ENCODE assay signal across 8 mouse cellular contexts in genomic region chr8:57511316-57512118, GRCm38 (mm10). TPM values are rescaled to one million over a fixed set of nuclear protein-coding genes. Genes with fewer than 3 reads are reported as not detected.
DNase-seq lines count a peak whose midpoint lies in the region; ATAC-seq and TF ChIP-seq lines count a peak whose summit lies in the region.

TSS of gene Hmgb2 (plus strand) at chr8:57511907.

- no peak for TF ChIP-seq CTCF in CH12.LX (conservative IDR thresholded peaks at IDR 0.05 in 1 of 2, IDR thresholded peaks at IDR 0.05 in 1 of 2; ENCODE audit: low read depth in 2 of 2, low read length in 2 of 2)

- no peaks in the 10 kb centered on the region for H3K9me3 ChIP-seq in CH12.LX (replicated peaks; ENCODE audit: low read length)
- H3K9me3 ChIP-seq in forebrain, embryonic 11.5 days (ENCODE audit: control insufficient read depth, low read length): no peaks in the 10 kb centered on the region
- H3K9me3 ChIP-seq in heart, embryonic 16.5 days (replicated peaks; ENCODE audit: control insufficient read depth, low read length): no peaks in the 10 kb centered on the region
- H3K9me3 ChIP-seq in liver, embryonic 15.5 days (replicated peaks): no peaks in the 10 kb centered on the region
- no peaks in the 10 kb centered on the region for H3K9me3 ChIP-seq in neural tube, embryonic 12.5 days

- in situ Hi-C loops in CH12.LX (cut with MboI; ENCODE audit: low pct_ligation_motif_present, low pct_unique_long_range_greater_than_20kb, low sequenced_read_pairs): no loop called here

- peaks cover 23% of the 10 kb centered on the region for H3K79me2 ChIP-seq in CH12.LX (replicated peaks; ENCODE audit: control insufficient read depth, extremely low read depth, insufficient read depth, poor library complexity, severe bottlenecking)

- H3K9ac ChIP-seq in CH12.LX (ENCODE audit: insufficient read depth, low read depth): peak within 1 kb of the TSS; percentile 100
- peak within 1 kb of the TSS; percentile 100 for H3K9ac ChIP-seq in forebrain, embryonic 11.5 days (ENCODE audit: low read length)
- peak within 1 kb of the TSS; percentile 100 for H3K9ac ChIP-seq in heart, embryonic 16.5 days (ENCODE audit: low read length)
- peak within 1 kb of the TSS; percentile 99 for H3K9ac ChIP-seq in liver, embryonic 15.5 days
- H3K9ac ChIP-seq in neural tube, embryonic 12.5 days: peak within 1 kb of the TSS; percentile 96

- peak within 1 kb of the TSS; percentile 88 to 90 (median 88) for H3K4me3 ChIP-seq in CH12.LX (replicated peaks in 1 of 3; ENCODE audit: low read depth in 2 of 3, low read length in 2 of 3, poor library complexity in 1 of 3)
- H3K4me3 ChIP-seq in forebrain, embryonic 11.5 days (ENCODE audit: low read depth, low read length): peak within 1 kb of the TSS; percentile 98
- H3K4me3 ChIP-seq in heart, embryonic 16.5 days (ENCODE audit: low read length): peak within 1 kb of the TSS; percentile 97
- H3K4me3 ChIP-seq in liver, embryonic 15.5 days (replicated peaks): peak within 1 kb of the TSS; percentile 95
- peak within 1 kb of the TSS; percentile 81 for H3K4me3 ChIP-seq in neural tube, embryonic 12.5 days

- DNase-seq in CH12.LX (ENCODE audit: extremely low read depth): peak; percentile 99
- peak; percentile 99 for DNase-seq in c-Kit-positive CD71-positive TER-119-negative erythroid progenitor cells, embryonic 14.5 days (ENCODE audit: low read depth)
- DNase-seq in forebrain, embryonic 11.5 days (ENCODE audit: low spot score): peak; percentile 100
- peak; percentile 100 for DNase-seq in kidney, postnatal 36 days
- DNase-seq in telencephalon, adult 2 months (ENCODE audit: low read depth, low spot score): peak; percentile 99

- ATAC-seq in forebrain, embryonic 11.5 days (replicated peaks; ENCODE audit: low FRiP score): peak; percentile 100
- peak; percentile 99 for ATAC-seq in heart, embryonic 16.5 days (replicated peaks; ENCODE audit: extremely low read depth, insufficient read depth, low FRiP score)
- ATAC-seq in liver, embryonic 15.5 days (ENCODE audit: insufficient read depth): peak; percentile 99
- ATAC-seq in neural tube, embryonic 12.5 days (ENCODE audit: low FRiP score, low read depth): peak; percentile 100

- peak within 1 kb of the TSS; percentile 85 for H3K27ac ChIP-seq in CH12.LX (ENCODE audit: insufficient read depth, low read depth)
- peak within 1 kb of the TSS; percentile 100 for H3K27ac ChIP-seq in forebrain, embryonic 11.5 days (ENCODE audit: low read depth, low read length)
- peak within 1 kb of the TSS; percentile 100 for H3K27ac ChIP-seq in heart, embryonic 16.5 days (ENCODE audit: low read length)
- peak within 1 kb of the TSS; percentile 100 for H3K27ac ChIP-seq in liver, embryonic 15.5 days (replicated peaks)
- H3K27ac ChIP-seq in neural tube, embryonic 12.5 days: peak within 1 kb of the TSS; percentile 99

- H3K36me3 ChIP-seq in CH12.LX (replicated peaks in 1 of 2; ENCODE audit: control insufficient read depth in 1 of 2, insufficient read depth in 1 of 2, low read length in 1 of 2): peaks cover 21 to 31% of the 10 kb centered on the region in 2 experiments
- H3K36me3 ChIP-seq in forebrain, embryonic 11.5 days (ENCODE audit: control insufficient read depth, insufficient read depth, low read length): peaks cover 5% of the 10 kb centered on the region; the same call in 1 of the 2 replicates
- H3K36me3 ChIP-seq in heart, embryonic 16.5 days (ENCODE audit: control insufficient read depth, insufficient read depth): peaks cover 7% of the 10 kb centered on the region
- peaks cover 33% of the 10 kb centered on the region for H3K36me3 ChIP-seq in liver, embryonic 15.5 days (replicated peaks)
- no peaks in the 10 kb centered on the region for H3K36me3 ChIP-seq in neural tube, embryonic 12.5 days

- no peak for TF ChIP-seq EP300 in CH12.LX (IDR thresholded peaks at IDR 0.05; ENCODE audit: low read length)

- peak within 1 kb of the TSS; percentile 91 for H3K4me2 ChIP-seq in CH12.LX (ENCODE audit: insufficient read depth, low read depth, poor library complexity, severe bottlenecking)
- H3K4me2 ChIP-seq in forebrain, embryonic 11.5 days (ENCODE audit: low read depth, low read length, severe bottlenecking): peak within 1 kb of the TSS; percentile 84
- H3K4me2 ChIP-seq in heart, embryonic 16.5 days (ENCODE audit: low read depth, low read length): peak within 1 kb of the TSS; percentile 81
- peak within 1 kb of the TSS; percentile 92 for H3K4me2 ChIP-seq in liver, embryonic 15.5 days
- peak within 1 kb of the TSS; percentile 96 for H3K4me2 ChIP-seq in neural tube, embryonic 12.5 days (replicated peaks)

- H3K27me3 ChIP-seq in CH12.LX (replicated peaks): no peaks in the 10 kb centered on the region
- H3K27me3 ChIP-seq in forebrain, embryonic 11.5 days (ENCODE audit: control insufficient read depth, insufficient read depth, low read length): no peaks in the 10 kb centered on the region
- H3K27me3 ChIP-seq in heart, embryonic 16.5 days (ENCODE audit: control insufficient read depth, insufficient read depth, low read length): no peaks in the 10 kb centered on the region
- H3K27me3 ChIP-seq in liver, embryonic 15.5 days: no peaks in the 10 kb centered on the region
- H3K27me3 ChIP-seq in neural tube, embryonic 12.5 days (replicated peaks): no peaks in the 10 kb centered on the region

- TF ChIP-seq POLR2A in CH12.LX (IDR thresholded peaks at IDR 0.05; ENCODE audit: low read depth, low read length): peak; percentile 88

- H3K4me1 ChIP-seq in CH12.LX (ENCODE audit: control insufficient read depth in 1 of 2, insufficient read depth in 2 of 2): peaks cover 2 to 16% of the 10 kb centered on the region in 2 experiments; a peak in 2 of 4 replicates
- H3K4me1 ChIP-seq in forebrain, embryonic 11.5 days (replicated peaks; ENCODE audit: control insufficient read depth, insufficient read depth, low read length): peaks cover 3% of the 10 kb centered on the region; the same call in 1 of the 2 replicates
- H3K4me1 ChIP-seq in heart, embryonic 16.5 days (ENCODE audit: control insufficient read depth, insufficient read depth, low read length): peaks cover 8% of the 10 kb centered on the region
- H3K4me1 ChIP-seq in liver, embryonic 15.5 days (replicated peaks): peaks cover 33% of the 10 kb centered on the region
- 0 out of 2 replicates have a peak, but pooled peaks cover 2% of the 10 kb centered on the region for H3K4me1 ChIP-seq in neural tube, embryonic 12.5 days

- TF ChIP-seq RAD21 in CH12.LX (IDR thresholded peaks at IDR 0.05; ENCODE audit: low read depth, low read length): no peak

- WGBS in forebrain, embryonic 11.5 days: 0% methylated on average over 63 of the region's 63 CpGs
- under 1% methylated on average over 63 of the region's 63 CpGs for WGBS in heart, embryonic 16.5 days
- under 1% methylated on average over 63 of the region's 63 CpGs for WGBS in liver, embryonic 15.5 days (ENCODE audit: insufficient replicate concordance)
- WGBS in neural tube, embryonic 12.5 days: under 1% methylated on average over 63 of the region's 63 CpGs

- dilution Hi-C loops in CH12.LX (cut with MboI; ENCODE audit: extremely low pct_ligation_motif_present, extremely low pct_unique_long_range_greater_than_20kb, low sequenced_read_pairs): no loop called here

TF ChIP-seq in CH12.LX, 34 proteins besides CTCF, POLR2A, EP300 and RAD21:
- TF ChIP-seq ELF1 (IDR thresholded peaks at IDR 0.05; ENCODE audit: low read depth, low read length): peak; percentile 51
- no peak for TF ChIP-seq GABPA (IDR thresholded peaks at IDR 0.05; ENCODE audit: insufficient replicate concordance, low read depth, low read length)
- TF ChIP-seq MAFK (IDR thresholded peaks at IDR 0.05; ENCODE audit: insufficient replicate concordance, low read length): no peak
- peak; percentile 39; the same call in 1 of the 2 replicates for TF ChIP-seq MEF2A (IDR thresholded peaks at IDR 0.05; ENCODE audit: borderline replicate concordance, low read depth, low read length)
- TF ChIP-seq HCFC1 (IDR thresholded peaks at IDR 0.05; ENCODE audit: low read depth, low read length): peak; percentile 66; the same call in 1 of the 2 replicates
- TF ChIP-seq TBP (conservative IDR thresholded peaks at IDR 0.05; ENCODE audit: low read depth, low read length): peak; percentile 70
- peak; percentile 90 for TF ChIP-seq NELFE (IDR thresholded peaks at IDR 0.05; ENCODE audit: low read depth, low read length)
- TF ChIP-seq SMC3 (IDR thresholded peaks at IDR 0.05; ENCODE audit: low read depth, low read length): no peak
- TF ChIP-seq E2F4 (IDR thresholded peaks at IDR 0.05; ENCODE audit: insufficient replicate concordance, low read depth, low read length): peak; percentile 96
- TF ChIP-seq POLR2AphosphoS2 (IDR thresholded peaks at IDR 0.05; ENCODE audit: low read depth, low read length): peak; percentile 88; the same call in 1 of the 2 replicates
- TF ChIP-seq CHD2 (IDR thresholded peaks at IDR 0.05; ENCODE audit: low read length): peak; percentile 73
- peak; percentile 77; the same call in 1 of the 2 replicates for TF ChIP-seq MXI1 (IDR thresholded peaks at IDR 0.05; ENCODE audit: low read depth, low read length)
- peak; percentile 57; the same call in 1 of the 2 replicates for TF ChIP-seq IRF4 (IDR thresholded peaks at IDR 0.05; ENCODE audit: low read depth, low read length)
- TF ChIP-seq MYC (IDR thresholded peaks at IDR 0.05; ENCODE audit: low read depth, low read length): peak; percentile 47; the same call in 1 of the 2 replicates
- peak; percentile 81 for TF ChIP-seq ZMIZ1 (IDR thresholded peaks at IDR 0.05; ENCODE audit: low read depth, low read length)
- peak; percentile 88 for TF ChIP-seq SIN3A (IDR thresholded peaks at IDR 0.05; ENCODE audit: low read length)
- no peak for TF ChIP-seq ZKSCAN1 (IDR thresholded peaks at IDR 0.05; ENCODE audit: borderline replicate concordance, low read depth, low read length)
- 0 out of 2 replicates have a peak, but pooled peaks have one; percentile 67 for TF ChIP-seq KAT2A (IDR thresholded peaks at IDR 0.05; ENCODE audit: insufficient replicate concordance, low read length)
- peak; percentile 69 for TF ChIP-seq TCF12 (IDR thresholded peaks at IDR 0.05; ENCODE audit: low read depth, low read length)
- no peak for TF ChIP-seq UBTF (IDR thresholded peaks at IDR 0.05; ENCODE audit: low read depth, low read length)
- peak; percentile 27; the same call in 1 of the 2 replicates for TF ChIP-seq MAZ (IDR thresholded peaks at IDR 0.05; ENCODE audit: low read depth, low read length)
TF ChIP-seq in CH12.LX: peak in this region for 16.

RNA-seq across cellular contexts. Expression of gene Hmgb2, which starts in this region (rescaled TPM):
- total RNA-seq in CH12.LX (2012; rRNA removed) (144 and 160 TPM in 2 replicates), CH12.LX (2014; rRNA removed) (236 and 241 TPM in 2 replicates)
- polyA plus RNA-seq in CH12.LX (2012; ENCODE audit: insufficient read length, low read depth): 165 and 187 TPM in 2 replicates
- polyA plus RNA-seq in forebrain, embryonic 11.5 days (2014; fragmentation: Nextera tagmentation; extraction: Ambion mirVana): 626 and 749 TPM in 2 replicates
- 196 and 251 TPM in 2 replicates for polyA plus RNA-seq in heart, embryonic 16.5 days (2015; fragmentation: Nextera tagmentation; extraction: Ambion mirVana)
- 204 and 283 TPM in 2 replicates for polyA plus RNA-seq in liver, embryonic 15.5 days (2015; fragmentation: Nextera tagmentation; extraction: Ambion mirVana)
- 387 and 409 TPM in 2 replicates for polyA plus RNA-seq in neural tube, embryonic 12.5 days (2016; fragmentation: Nextera tagmentation; extraction: Ambion mirVana)

Comparison
In these comparisons a context has a peak if more than half of its experiments do, and no peak if none do; other contexts are left out.
1. Peak in every context shown above with its lines: DNase-seq, ATAC-seq, H3K4me3 ChIP-seq and H3K27ac ChIP-seq.